8 mouse cellular contexts compared by ENCODE assay signal in the genomic region with DNA sequence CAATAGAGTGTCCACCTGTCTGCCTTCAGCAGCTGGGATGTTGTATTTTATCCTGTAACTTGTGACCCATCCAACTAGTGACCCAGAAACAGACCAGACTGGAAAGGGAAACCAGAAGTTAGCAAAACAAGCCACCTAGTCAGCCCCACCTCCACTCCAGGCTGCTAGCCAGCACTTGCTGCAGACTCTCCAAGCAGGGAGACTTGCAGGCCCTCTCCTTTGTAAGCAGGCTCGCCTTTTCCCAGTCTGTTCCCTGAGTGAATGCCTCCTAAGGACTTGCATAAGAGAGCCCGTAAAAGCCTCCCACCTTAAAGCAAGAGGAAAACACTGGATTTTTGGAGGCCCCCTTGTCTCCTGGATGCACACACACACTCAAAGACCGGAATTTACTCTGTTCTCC. TPM values are rescaled to one million over a fixed set of nuclear protein-coding genes. Genes with fewer than 3 reads are reported as not detected.
A peak's percentile ranks its signal among the peaks of the same experiment; 100 is the strongest.
DNase-seq lines count a peak whose midpoint lies in the region; ATAC-seq lines count a peak whose summit lies in the region.

No protein-coding gene starts in this region.

- H3K4me1 ChIP-seq in neural tube, embryonic 13.5 days (replicated peaks): peaks cover 34% of the 10 kb centered on the region
- peaks cover 52% of the 10 kb centered on the region for H3K4me1 ChIP-seq in intestine, embryonic 14.5 days (replicated peaks; ENCODE audit: control insufficient read depth, insufficient read depth, low read length)
- H3K4me1 ChIP-seq in midbrain, embryonic 16.5 days (ENCODE audit: control insufficient read depth, insufficient read depth, low read length): 0 out of 2 replicates have a peak, but pooled peaks cover 2% of the 10 kb centered on the region

- no peak overlapping the region for H3K4me2 ChIP-seq in neural tube, embryonic 13.5 days
- no peak overlapping the region for H3K4me2 ChIP-seq in intestine, embryonic 14.5 days (ENCODE audit: low read length)
- H3K4me2 ChIP-seq in midbrain, embryonic 16.5 days (ENCODE audit: low read length): no peak overlapping the region

- H3K27me3 ChIP-seq in neural tube, embryonic 13.5 days: no peaks in the 10 kb centered on the region
- H3K27me3 ChIP-seq in intestine, embryonic 14.5 days (replicated peaks; ENCODE audit: control insufficient read depth, insufficient read depth, low read length): no peaks in the 10 kb centered on the region
- no peaks in the 10 kb centered on the region for H3K27me3 ChIP-seq in midbrain, embryonic 16.5 days (ENCODE audit: control insufficient read depth, insufficient read depth, low read depth, low read length)

- H3K4me3 ChIP-seq in neural tube, embryonic 13.5 days: no peak overlapping the region
- no peak overlapping the region for H3K4me3 ChIP-seq in intestine, embryonic 14.5 days (ENCODE audit: low read depth, low read length)
- no peak overlapping the region for H3K4me3 ChIP-seq in midbrain, embryonic 16.5 days (ENCODE audit: low read depth, low read length)

- WGBS in neural tube, embryonic 13.5 days: 54% methylated on average over 3 of the region's 3 CpGs
- WGBS in intestine, embryonic 14.5 days: 38% methylated on average over 3 of the region's 3 CpGs
- 67% methylated on average over 3 of the region's 3 CpGs for WGBS in midbrain, embryonic 16.5 days

- H3K36me3 ChIP-seq in neural tube, embryonic 13.5 days: 0 out of 2 replicates have a peak, but pooled peaks cover 10% of the 10 kb centered on the region
- H3K36me3 ChIP-seq in intestine, embryonic 14.5 days (ENCODE audit: control insufficient read depth, insufficient read depth, low read length): no peaks in the 10 kb centered on the region
- H3K36me3 ChIP-seq in midbrain, embryonic 16.5 days (ENCODE audit: control insufficient read depth, insufficient read depth, low read length): no peaks in the 10 kb centered on the region

- no peak for ATAC-seq in neural tube, embryonic 13.5 days (ENCODE audit: low read depth)
- no peak for ATAC-seq in intestine, embryonic 14.5 days (replicated peaks; ENCODE audit: low FRiP score, low TSS enrichment, low read depth)
- ATAC-seq in midbrain, embryonic 16.5 days: no peak
- ATAC-seq in inflammation-experienced regulatory T-cells, adult 6 months: no peak

- peak overlapping the region; percentile 46; the same call in 1 of the 2 replicates for H3K27ac ChIP-seq in neural tube, embryonic 13.5 days (replicated peaks)
- peak overlapping the region; percentile 35; the same call in 1 of the 2 replicates for H3K27ac ChIP-seq in intestine, embryonic 14.5 days (ENCODE audit: low read depth)
- H3K27ac ChIP-seq in midbrain, embryonic 16.5 days (ENCODE audit: low read length): no peak overlapping the region

- DNase-seq in neural tube, embryonic 10.5 days (ENCODE audit: extremely low spot score, low spot score): no peak
- peak; percentile 41 to 55 for DNase-seq in gastrocnemius, adult 8-10 months (ENCODE audit: low spot score in 2 of 2)
- no peak for DNase-seq in intestine, embryonic 14.5 days (ENCODE audit: low spot score)
- DNase-seq in lung, adult 18-20 months: peak; percentile 82 to 86
- DNase-seq in testis, postnatal 14 days (ENCODE audit: low spot score): peak; percentile 53

- no peak overlapping the region for H3K9ac ChIP-seq in neural tube, embryonic 13.5 days
- no peak overlapping the region for H3K9ac ChIP-seq in intestine, embryonic 14.5 days (ENCODE audit: low read length)
- H3K9ac ChIP-seq in midbrain, embryonic 16.5 days (ENCODE audit: low read depth, low read length): no peak overlapping the region

- no peaks in the 10 kb centered on the region for H3K9me3 ChIP-seq in neural tube, embryonic 13.5 days
- no peaks in the 10 kb centered on the region for H3K9me3 ChIP-seq in intestine, embryonic 14.5 days (ENCODE audit: control insufficient read depth, low read length)
- no peaks in the 10 kb centered on the region for H3K9me3 ChIP-seq in midbrain, embryonic 16.5 days (replicated peaks; ENCODE audit: control insufficient read depth, low read length, poor library complexity, severe bottlenecking)

RNA-seq across cellular contexts. Expression of gene Atp2a2, which starts 27.3 kb away (rescaled TPM):
- polyA plus RNA-seq in neural tube, embryonic 13.5 days (2015; fragmentation: Nextera tagmentation; extraction: Ambion mirVana): 43.5 and 52.8 TPM in 2 replicates
- total RNA-seq in gastrocnemius, adult 8-10 months (2022): 100 to 1,000 TPM; 412 to 549 (median 488) TPM
- 39.6 and 43.4 TPM in 2 replicates for polyA plus RNA-seq in intestine, embryonic 14.5 days (2014; fragmentation: Nextera tagmentation; extraction: Ambion mirVana)
- polyA plus RNA-seq in midbrain, embryonic 16.5 days (2015; fragmentation: Nextera tagmentation; extraction: Ambion mirVana): 44.4 and 45.6 TPM in 2 replicates
- polyA plus RNA-seq in inflammation-experienced regulatory T-cells, adult 6 months (2017; shearing (Covaris generic)): 10 to 100 TPM; 12.5 to 16.2 (median 13.1) TPM

Comparison
In these comparisons a context has a peak if more than half of its experiments do, and no peak if none do; other contexts are left out.
1. DNase-seq: peak in gastrocnemius, adult 8-10 months (2 of 2), lung, adult 18-20 months (2 of 2) and testis, postnatal 14 days (single experiment); none in neural tube, embryonic 10.5 days (single experiment) and intestine, embryonic 14.5 days (single experiment).